Mouse (Mus musculus) kidney, adult 2 months (tissue): ENCODE measurements at regions not wholly inside any gene's neighbourhood (a gene's known extent, or its start where the extent isn't known, plus 50 kb on each side); places are given as distances from the start of the nearest gene placed in this dataset.

ENCODE experiments used
- CTCF ChIP-seq: fragments of 200-500 bp; conservative IDR thresholded peaks from 2 replicates; pipeline ENCODE4 v1.5.1; 2011; ENCODE audit warnings: low read depth, mild to moderate bottlenecking, control low read depth, low read length, moderate library complexity, mixed read lengths; ENCODE audit not compliant: insufficient read depth, insufficient read length
- POLR2A ChIP-seq: fragments of 200-500 bp; IDR thresholded peaks from one replicate; pipeline ENCODE4 v1.6.1; 2011; ENCODE audit warnings: low read depth, low read length, control low read depth

- no peak for TF ChIP-seq CTCF
- no peak for TF ChIP-seq POLR2A
Measured at GRCm38 (mm10) chr15:36691002-36691652, 316.4 kb downstream of the Zfp706 start.
